Mouse (Mus musculus) cerebellum, adult 2 months (tissue): Measurements from ENCODE around the gene Sdhb.

Source experiments
- CTCF ChIP-seq: fragments of 200-500 bp; IDR thresholded peaks from 2 replicates; pipeline ENCODE4 v1.5.1; 2011; ENCODE audit warnings: low read depth, mild to moderate bottlenecking, control low read depth, low read length, moderate library complexity, borderline replicate concordance; ENCODE audit not compliant: insufficient read depth
- POLR2A ChIP-seq: fragments of 200-500 bp; IDR thresholded peaks from 2 replicates; pipeline ENCODE4 v1.6.1; 2011; ENCODE audit warnings: low read length, control low read depth, borderline replicate concordance; ENCODE audit not compliant: insufficient read depth

DNA sequence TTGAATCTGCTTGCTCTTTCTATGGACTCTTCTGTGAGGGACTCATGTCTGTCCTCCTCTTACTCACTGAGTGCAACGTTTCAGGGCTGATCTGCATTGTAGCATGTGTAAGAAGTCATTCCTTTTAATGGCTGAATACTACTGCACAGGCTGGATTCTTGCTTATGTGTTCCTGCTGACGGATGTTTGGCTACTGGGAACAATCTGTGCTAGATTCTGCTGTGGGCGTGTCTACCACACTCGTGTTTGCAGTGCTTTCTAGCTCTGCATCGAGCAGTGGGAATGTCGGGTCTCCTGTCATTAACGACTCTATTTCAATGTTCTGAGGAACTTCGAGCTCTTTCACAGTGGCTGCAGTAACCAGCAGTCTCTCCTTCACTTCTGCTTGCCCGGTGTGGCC is 63.0 kb downstream of the Sdhb start:
- TF ChIP-seq CTCF (no peak), POLR2A (no peak)
